In the genomic region with DNA sequence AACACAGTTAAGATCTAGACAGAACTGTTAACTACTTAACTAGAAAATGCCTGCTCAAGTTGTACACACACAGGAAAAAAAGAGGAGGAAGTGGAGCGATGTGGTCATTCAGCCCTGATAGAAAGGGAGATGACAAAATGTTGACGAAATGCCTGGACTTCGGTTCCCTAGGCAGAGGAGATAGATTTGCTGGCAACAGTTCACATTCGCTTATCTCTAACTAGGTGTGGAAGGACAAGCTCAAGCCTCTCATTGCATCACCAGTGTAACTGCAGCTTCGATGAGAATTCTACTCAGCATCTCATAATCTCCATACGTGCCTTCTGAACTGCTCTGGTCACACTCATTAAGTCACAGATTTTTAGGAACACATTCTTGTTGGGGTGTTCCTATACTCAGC, we compare ENCODE assay signal across 18 mouse cellular contexts.
DNase-seq lines count a peak whose midpoint lies in the region; ATAC-seq and TF ChIP-seq lines count a peak whose summit lies in the region.
"Had no signal": no experiment of that assay in that cellular context is flagged by ENCODE, and none has a peak within 500 bp of the region (broad histone marks: within the 10 kb centered on the region; RNA-seq: fewer than 3 reads in every experiment).

No protein-coding gene starts in this region.

- peak; percentile 12 for DNase-seq in limb, embryonic 14.5 days (ENCODE audit: low spot score)
- no peak for DNase-seq in limb, embryonic 10.5 days (ENCODE audit: low spot score)
- DNase-seq in heart, postnatal 0 days (ENCODE audit: low spot score) = peak; percentile 88
- peak; percentile 0 for DNase-seq in lung, postnatal 14 days
- DNase-seq in kidney, adult 18-20 months = no peak
- DNase-seq: adrenal gland, adult 8-10 months; cerebellum, adult 9-10 months; embryo, embryonic 11 days; kidney, adult 8-10 months; kidney, postnatal 36 days; layer of hippocampus, postnatal 36 days; left cerebral cortex, postnatal 4 days had no signal

- no peak for TF ChIP-seq POLR2A in limb, embryonic 14.5 days (IDR thresholded peaks at IDR 0.05; ENCODE audit: borderline replicate concordance, extremely low read depth, insufficient read depth, insufficient read length)

- ATAC-seq in limb, embryonic 14.5 days (ENCODE audit: low FRiP score, low read depth) = no peak
- no peak; the same call in 1 of the 2 replicates for ATAC-seq in heart, embryonic 11.5 days (replicated peaks; ENCODE audit: insufficient number of reproducible peaks, low FRiP score, low TSS enrichment)
- ATAC-seq in heart, postnatal 0 days (ENCODE audit: insufficient read depth, low read depth) = peak; percentile 88
- ATAC-seq in cerebellum, adult (ENCODE audit: insufficient number of reproducible peaks, low FRiP score, low TSS enrichment) = no peak

- no peaks in the 10 kb centered on the region for H3K9me3 ChIP-seq in limb, embryonic 14.5 days (ENCODE audit: control insufficient read depth, low read length)
- H3K9me3 ChIP-seq in limb, embryonic 10.5 days (replicated peaks) = no peaks in the 10 kb centered on the region
- no peaks in the 10 kb centered on the region for H3K9me3 ChIP-seq in heart, embryonic 11.5 days (replicated peaks; ENCODE audit: control insufficient read depth, low read length)
- no peaks in the 10 kb centered on the region for H3K9me3 ChIP-seq in heart, postnatal 0 days (replicated peaks; ENCODE audit: control insufficient read depth, low read length)
- H3K9me3 ChIP-seq: hindbrain, embryonic 13.5 days; midbrain, embryonic 10.5 days; neural tube, embryonic 15.5 days had no signal

- H3K4me3 ChIP-seq in limb, embryonic 14.5 days (replicated peaks; ENCODE audit: low read length) = no peak overlapping the region
- no peak overlapping the region for H3K4me3 ChIP-seq in limb, embryonic 10.5 days
- H3K4me3 ChIP-seq in heart, embryonic 11.5 days (ENCODE audit: low read depth, low read length) = no peak overlapping the region
- H3K4me3 ChIP-seq in heart, postnatal 0 days (ENCODE audit: low read depth, low read length) = no peak overlapping the region
- H3K4me3 ChIP-seq: hindbrain, embryonic 13.5 days; midbrain, embryonic 10.5 days; neural tube, embryonic 15.5 days had no signal

- H3K9ac ChIP-seq in limb, embryonic 14.5 days (ENCODE audit: low read depth, low read length, severe bottlenecking) = no peak overlapping the region
- H3K9ac ChIP-seq in heart, embryonic 11.5 days (ENCODE audit: low read depth, low read length) = no peak overlapping the region
- no peak overlapping the region for H3K9ac ChIP-seq in heart, postnatal 0 days (replicated peaks; ENCODE audit: low read depth, low read length)
- H3K9ac ChIP-seq: hindbrain, embryonic 13.5 days; neural tube, embryonic 15.5 days had no signal

- 74% methylated on average over 6 of the region's 6 CpGs for WGBS in limb, embryonic 14.5 days
- WGBS in limb, embryonic 10.5 days = 80% methylated on average over 6 of the region's 6 CpGs
- 11% methylated on average over 6 of the region's 6 CpGs for WGBS in heart, embryonic 11.5 days (ENCODE audit: insufficient replicate concordance)
- WGBS in heart, postnatal 0 days = 9% methylated on average over 6 of the region's 6 CpGs

- no peak for TF ChIP-seq CTCF in heart, postnatal 0 days (IDR thresholded peaks at IDR 0.05; ENCODE audit: low read depth)

- no peaks in the 10 kb centered on the region for H3K36me3 ChIP-seq in limb, embryonic 14.5 days (ENCODE audit: control insufficient read depth, insufficient read depth, low read length)
- H3K36me3 ChIP-seq in limb, embryonic 10.5 days = no peaks in the 10 kb centered on the region
- H3K36me3 ChIP-seq in heart, embryonic 11.5 days (ENCODE audit: control insufficient read depth, insufficient read depth, low read length) = no peaks in the 10 kb centered on the region
- no peaks in the 10 kb centered on the region for H3K36me3 ChIP-seq in heart, postnatal 0 days (replicated peaks; ENCODE audit: control insufficient read depth, insufficient read depth, low read length)
- H3K36me3 ChIP-seq: G1E; hindbrain, embryonic 13.5 days; midbrain, embryonic 10.5 days; neural tube, embryonic 15.5 days had no signal

- no peak overlapping the region for H3K4me2 ChIP-seq in limb, embryonic 14.5 days (replicated peaks; ENCODE audit: low read depth, low read length, severe bottlenecking)
- H3K4me2 ChIP-seq in heart, embryonic 11.5 days = peak overlapping the region; percentile 37
- H3K4me2 ChIP-seq in heart, postnatal 0 days (ENCODE audit: low read depth, low read length) = peak overlapping the region; percentile 19; the same call in 1 of the 2 replicates
- H3K4me2 ChIP-seq: hindbrain, embryonic 13.5 days; neural tube, embryonic 15.5 days had no signal

- H3K27ac ChIP-seq in limb, embryonic 14.5 days (replicated peaks; ENCODE audit: low read depth, low read length) = no peak overlapping the region
- H3K27ac ChIP-seq in limb, embryonic 10.5 days = no peak overlapping the region
- H3K27ac ChIP-seq in heart, embryonic 11.5 days (ENCODE audit: low read depth, low read length) = no peak overlapping the region
- no peak overlapping the region for H3K27ac ChIP-seq in heart, postnatal 0 days (ENCODE audit: low read depth)
- H3K27ac ChIP-seq: hindbrain, embryonic 13.5 days; midbrain, embryonic 10.5 days; neural tube, embryonic 15.5 days had no signal

- no peaks in the 10 kb centered on the region for H3K4me1 ChIP-seq in limb, embryonic 14.5 days (ENCODE audit: control insufficient read depth, insufficient read depth, low read length)
- no peaks in the 10 kb centered on the region for H3K4me1 ChIP-seq in limb, embryonic 10.5 days
- peaks cover 17% of the 10 kb centered on the region for H3K4me1 ChIP-seq in heart, embryonic 11.5 days (ENCODE audit: control insufficient read depth, insufficient read depth, low read length)
- 0 out of 2 replicates have a peak, but pooled peaks cover 3% of the 10 kb centered on the region for H3K4me1 ChIP-seq in heart, postnatal 0 days (ENCODE audit: control insufficient read depth, insufficient read depth)
- H3K4me1 ChIP-seq: hindbrain, embryonic 13.5 days; neural tube, embryonic 15.5 days had no signal

- no peak for TF ChIP-seq EP300 in heart, postnatal 0 days (IDR thresholded peaks at IDR 0.05; ENCODE audit: low read depth)

- H3K27me3 ChIP-seq in limb, embryonic 14.5 days (ENCODE audit: control insufficient read depth, insufficient read depth, low read length) = no peaks in the 10 kb centered on the region
- H3K27me3 ChIP-seq in limb, embryonic 10.5 days (ENCODE audit: low read depth, poor library complexity, severe bottlenecking) = no peaks in the 10 kb centered on the region
- H3K27me3 ChIP-seq in heart, embryonic 11.5 days (ENCODE audit: control insufficient read depth, insufficient read depth, low read length) = no peaks in the 10 kb centered on the region
- no peaks in the 10 kb centered on the region for H3K27me3 ChIP-seq in heart, postnatal 0 days (ENCODE audit: control insufficient read depth, insufficient read depth, low read length)
- H3K27me3 ChIP-seq: hindbrain, embryonic 13.5 days; neural tube, embryonic 15.5 days had no signal

Comparison
In these comparisons a context has a peak if more than half of its experiments do, and no peak if none do; other contexts are left out.
1. DNase-seq: peak in limb, embryonic 14.5 days (single experiment), heart, postnatal 0 days (single experiment) and lung, postnatal 14 days (single experiment); none in limb, embryonic 10.5 days (single experiment) and kidney, adult 18-20 months (single experiment).